Mouse (Mus musculus) lung, embryonic 16.5 days (tissue): ENCODE measurements around the gene Dlg4. TPM values are rescaled to one million over a fixed set of nuclear protein-coding genes. Genes with fewer than 3 reads are reported as not detected.

ENCODE experiments used
- ATAC-seq: fragments of 200-750 bp; cut with Nextera tagmentation; 2 replicates; pipeline ENCODE4 v1.8.0; 2017; ENCODE audit warnings: low read depth, mild to moderate bottlenecking, moderate library complexity
- H3K27ac ChIP-seq: fragments of 300-500 bp; sonication (generic); 2 replicates; pipeline ENCODE4 v1.5.1; 2014; ENCODE audit warnings: mild to moderate bottlenecking, control low read depth, low read length
- H3K27me3 ChIP-seq: fragments of 300-500 bp; sonication (generic); 2 replicates; pipeline ENCODE4 v1.6.1; 2014; ENCODE audit warnings: low read depth, low read length, mixed read lengths; ENCODE audit not compliant: control insufficient read depth, insufficient read depth
- H3K36me3 ChIP-seq: fragments of 300-500 bp; sonication (generic); 2 replicates; pipeline ENCODE4 v1.6.1; 2014; ENCODE audit warnings: low read length; ENCODE audit not compliant: control insufficient read depth, insufficient read depth
- H3K4me1 ChIP-seq: fragments of 300-500 bp; sonication (generic); replicated peaks from 2 replicates; pipeline ENCODE4 v1.6.1; 2014; ENCODE audit warnings: low read length, mixed read lengths; ENCODE audit not compliant: control insufficient read depth, insufficient read depth
- H3K4me2 ChIP-seq: fragments of 300-500 bp; sonication (generic); 2 replicates; pipeline ENCODE4 v1.6.1; 2014; ENCODE audit warnings: low read depth, low read length, control low read depth
- H3K4me3 ChIP-seq: fragments of 300-500 bp; sonication (generic); 2 replicates; pipeline ENCODE4 v1.5.1; 2014; ENCODE audit warnings: mild to moderate bottlenecking, low read length, control low read depth
- H3K9ac ChIP-seq: fragments of 300-500 bp; sonication (generic); 2 replicates; pipeline ENCODE4 v1.6.1; 2014; ENCODE audit warnings: low read length, control low read depth
- H3K9me3 ChIP-seq: fragments of 300-500 bp; sonication (generic); 2 replicates; pipeline ENCODE4 v1.6.1; 2016; ENCODE audit warnings: low read length; ENCODE audit not compliant: control insufficient read depth
- WGBS: fragments of 180-500 bp; shearing (Covaris S2); extraction: QIAGEN DNeasy Blood & Tissue Kit; methylation state at CpG from one replicate; pipeline ENCODE4 v1.1.7; 2014; 5-methylcytosine and 5-hydroxymethylcytosine counted together
- polyA plus RNA-seq: library from polyadenylated mRNA; unstranded; fragments of >200 nt; fragmentation: Nextera tagmentation; extraction: Ambion mirVana; gene quantifications from 2 replicates; pipeline ENCODE4 v1.2.1, GENCODE M21; 2015

Dlg4 gene
- polyA plus RNA-seq, 1 experiment from 2014 or later: 7.9 TPM

DNA sequence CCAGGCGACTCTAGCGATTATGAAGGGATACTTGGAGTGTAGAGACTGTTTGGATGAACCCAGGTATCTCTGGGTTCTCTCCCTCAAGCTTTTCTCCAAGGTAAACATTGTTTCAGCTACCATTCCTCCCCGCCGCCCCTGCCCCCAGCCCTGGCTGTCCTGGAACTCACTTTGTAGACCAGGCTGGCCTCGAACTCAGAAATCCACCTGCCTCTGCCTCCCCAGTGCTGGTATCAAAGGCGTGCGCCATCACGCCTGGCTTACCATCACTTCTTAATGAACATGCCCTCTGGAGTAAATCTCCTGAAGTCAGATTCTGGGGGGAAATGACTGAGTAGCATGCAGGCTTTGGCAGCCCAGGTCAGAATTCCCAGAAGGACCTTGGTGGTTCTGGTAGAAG is 34.5 kb upstream of the Dlg4 start, which contains the start of gene Elp5:
TSS of gene Elp5 (minus strand) at position 293 of the 400 bp plus-strand sequence.
- 37% methylated on average over 8 of the region's 8 CpGs for WGBS
- peaks cover 23% of the 10 kb centered on the region for H3K36me3 ChIP-seq
- peaks cover 26% of the 10 kb centered on the region for H3K4me1 ChIP-seq
- peak within 1 kb of the TSS; percentile 100 for H3K9ac ChIP-seq
- peak within 1 kb of the TSS; percentile 98 for H3K4me3 ChIP-seq
- H3K27ac ChIP-seq: peak within 1 kb of the TSS; percentile 99
- no peaks in the 10 kb centered on the region for H3K27me3 ChIP-seq
- no peak for ATAC-seq
- H3K4me2 ChIP-seq: peak within 1 kb of the TSS; percentile 92
- no peaks in the 10 kb centered on the region for H3K9me3 ChIP-seq

DNA sequence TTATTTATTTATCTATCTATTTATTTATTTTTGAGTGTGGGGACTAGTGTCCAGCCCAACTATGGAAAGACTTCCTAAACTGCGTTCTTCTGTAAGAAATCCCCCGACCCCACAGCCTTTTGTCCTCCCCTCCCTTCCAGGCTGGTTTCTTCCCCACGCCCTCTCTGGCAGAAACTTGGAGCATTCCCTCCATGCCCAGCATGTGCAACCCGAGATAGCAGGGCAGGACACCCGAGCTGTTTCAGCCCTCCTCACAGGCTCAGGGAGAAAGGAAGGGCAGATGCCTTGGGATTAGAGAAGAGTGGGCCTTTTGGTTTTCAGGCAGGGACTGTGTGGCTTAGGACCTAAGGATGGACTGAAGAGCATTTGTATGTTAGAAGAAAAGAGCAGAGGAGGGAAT is 33.9 kb upstream of the Dlg4 start:
- ATAC-seq: no peak
- Histone ChIP-seq H3K4me2 (peak overlapping the region; percentile 92), H3K36me3 (peaks cover 29% of the 10 kb centered on the region), H3K9me3 (no peaks in the 10 kb centered on the region), H3K4me3 (peak overlapping the region; percentile 98), H3K9ac (peak overlapping the region; percentile 100), H3K4me1 (peaks cover 26% of the 10 kb centered on the region), H3K27me3 (no peaks in the 10 kb centered on the region), H3K27ac (no peak overlapping the region)
- 19% methylated on average over 5 of the region's 5 CpGs for WGBS

DNA sequence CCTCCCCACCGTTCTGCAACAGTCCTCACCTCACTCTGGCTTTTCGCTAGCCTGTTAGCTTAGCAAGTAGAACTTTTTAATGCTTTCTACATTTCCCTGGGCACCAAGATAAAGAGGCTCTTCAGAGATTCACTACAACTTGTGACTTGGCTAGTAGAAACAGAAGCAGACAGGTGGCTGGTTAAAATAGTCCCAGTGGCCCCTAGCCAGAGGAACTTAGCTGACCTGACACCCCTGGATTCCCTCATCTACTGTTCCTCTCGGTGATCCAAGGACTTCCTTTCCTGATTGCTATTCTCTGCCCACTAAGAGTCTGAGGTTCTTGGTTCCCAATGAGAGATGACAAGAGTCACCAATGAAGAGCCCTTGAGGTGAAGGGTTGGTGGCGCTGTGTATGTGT is 33.4 kb upstream of the Dlg4 start:
- Histone ChIP-seq H3K36me3 (peaks cover 33% of the 10 kb centered on the region), H3K9me3 (no peaks in the 10 kb centered on the region), H3K27ac (no peak overlapping the region), H3K4me1 (peaks cover 26% of the 10 kb centered on the region), H3K4me3 (no peak overlapping the region), H3K4me2 (peak overlapping the region; percentile 3; the same call in 1 of the 2 replicates), H3K27me3 (no peaks in the 10 kb centered on the region), H3K9ac (peak overlapping the region; percentile 100; the same call in 1 of the 2 replicates)
- 72% methylated on average over 4 of the region's 4 CpGs for WGBS
- ATAC-seq: no peak

DNA sequence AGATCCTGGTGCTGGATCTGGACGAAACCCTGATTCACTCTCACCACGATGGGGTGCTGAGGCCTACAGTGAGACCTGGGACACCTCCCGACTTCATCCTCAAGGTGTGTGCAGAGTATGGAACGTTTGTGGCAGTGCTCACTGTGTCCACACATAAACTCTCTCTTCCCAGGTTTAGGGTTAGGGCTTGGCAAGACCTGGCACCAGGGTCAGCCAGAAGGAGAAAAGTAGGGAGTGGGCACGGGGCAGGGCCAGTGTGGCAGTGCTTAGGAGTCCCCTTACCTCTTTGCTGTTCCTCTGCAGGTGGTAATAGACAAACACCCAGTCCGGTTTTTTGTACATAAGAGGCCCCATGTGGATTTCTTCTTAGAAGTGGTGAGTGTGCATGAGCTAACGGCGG is 32.3 kb upstream of the Dlg4 start:
- Histone ChIP-seq H3K9ac (no peak overlapping the region), H3K4me2 (no peak overlapping the region), H3K36me3 (peaks cover 43% of the 10 kb centered on the region), H3K4me3 (no peak overlapping the region), H3K4me1 (peaks cover 21% of the 10 kb centered on the region), H3K9me3 (no peaks in the 10 kb centered on the region), H3K27ac (no peak overlapping the region), H3K27me3 (no peaks in the 10 kb centered on the region)
- ATAC-seq: no peak
- WGBS: 83% methylated on average over 8 of the region's 8 CpGs

DNA sequence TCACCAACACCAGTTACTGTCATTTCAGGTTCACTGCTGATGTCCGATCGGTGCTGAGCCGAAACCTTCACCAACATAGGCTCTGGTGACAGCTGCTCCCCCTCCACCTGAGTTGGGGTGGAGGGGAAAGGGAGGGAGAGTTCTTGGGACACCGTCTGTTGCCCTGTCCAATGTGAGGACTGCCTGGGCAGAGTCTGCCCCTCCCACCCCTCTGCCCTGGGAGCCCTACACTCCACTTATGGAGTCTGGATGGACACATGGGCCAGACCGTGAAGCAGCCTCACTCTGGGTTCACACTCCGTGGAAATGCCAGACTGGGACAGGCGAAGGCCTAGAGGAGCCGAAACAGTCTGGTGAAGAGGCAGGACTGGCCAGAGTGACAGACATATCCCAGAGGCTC is 26.8 kb upstream of the Dlg4 start:
- 83% methylated on average over 8 of the region's 8 CpGs for WGBS
- Histone ChIP-seq H3K4me2 (no peak overlapping the region), H3K27ac (peak overlapping the region; percentile 98; the same call in 1 of the 2 replicates), H3K4me1 (peaks cover 9% of the 10 kb centered on the region), H3K36me3 (peaks cover 54% of the 10 kb centered on the region), H3K4me3 (no peak overlapping the region), H3K27me3 (no peaks in the 10 kb centered on the region), H3K9me3 (no peaks in the 10 kb centered on the region), H3K9ac (0 out of 2 replicates have a peak overlapping the region, but pooled peaks have one; percentile 36)
- ATAC-seq: no peak

DNA sequence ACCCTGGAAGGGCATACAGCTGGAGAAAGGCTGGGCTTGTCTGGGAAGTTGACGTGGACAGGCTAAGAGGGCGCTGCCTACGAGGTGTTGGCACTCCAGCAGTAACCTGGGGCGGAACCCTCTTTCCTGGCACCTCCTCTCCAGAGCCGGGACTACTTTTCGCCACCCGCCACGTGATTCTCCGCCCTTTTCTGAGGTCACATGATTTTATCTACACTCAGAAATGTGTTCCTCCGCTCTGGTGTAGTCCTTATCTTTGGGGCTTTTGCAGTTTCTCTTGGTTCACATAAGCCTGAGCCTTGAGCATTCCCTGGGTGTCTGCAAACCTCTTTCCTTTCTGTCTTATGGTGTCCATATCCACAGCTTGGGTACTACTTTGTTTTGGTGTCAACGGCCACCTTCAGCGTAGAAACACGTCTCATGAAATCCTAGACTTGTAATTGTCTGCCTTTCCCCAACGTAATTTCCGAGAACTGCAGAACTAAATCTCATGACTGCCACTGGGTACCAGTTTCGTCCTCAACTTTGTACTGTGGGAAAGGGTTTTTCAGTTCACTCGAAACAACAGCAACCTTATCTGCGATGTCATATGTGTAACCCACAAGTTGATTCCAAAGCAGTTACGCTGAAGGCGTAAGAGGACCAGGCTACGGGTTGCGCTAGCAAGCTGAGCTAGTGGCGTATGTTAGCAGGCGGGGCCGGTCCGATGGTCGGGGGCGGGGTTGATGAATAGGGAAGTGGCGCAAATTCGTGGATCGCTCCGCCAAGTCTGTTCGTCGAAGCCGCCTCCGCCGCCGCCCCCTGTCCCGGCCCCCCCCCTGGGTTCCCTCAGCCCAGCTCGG is 25.7 kb upstream of the Dlg4 start, which contains the start of gene Gabarap:
TSS of gene Gabarap (plus strand) at position 294 of the 842 bp plus-strand sequence.
- H3K4me2 ChIP-seq: peak within 1 kb of the TSS; percentile 66
- no peaks in the 10 kb centered on the region for H3K27me3 ChIP-seq
- peak within 1 kb of the TSS; percentile 89 for H3K9ac ChIP-seq
- peak; percentile 80 for ATAC-seq
- 0% methylated on average over 40 of the region's 40 CpGs for WGBS
- peak within 1 kb of the TSS; percentile 98 for H3K27ac ChIP-seq
- peaks cover 47% of the 10 kb centered on the region for H3K36me3 ChIP-seq
- H3K4me3 ChIP-seq: peak within 1 kb of the TSS; percentile 85
- no peaks in the 10 kb centered on the region for H3K9me3 ChIP-seq
- peaks cover 9% of the 10 kb centered on the region for H3K4me1 ChIP-seq

DNA sequence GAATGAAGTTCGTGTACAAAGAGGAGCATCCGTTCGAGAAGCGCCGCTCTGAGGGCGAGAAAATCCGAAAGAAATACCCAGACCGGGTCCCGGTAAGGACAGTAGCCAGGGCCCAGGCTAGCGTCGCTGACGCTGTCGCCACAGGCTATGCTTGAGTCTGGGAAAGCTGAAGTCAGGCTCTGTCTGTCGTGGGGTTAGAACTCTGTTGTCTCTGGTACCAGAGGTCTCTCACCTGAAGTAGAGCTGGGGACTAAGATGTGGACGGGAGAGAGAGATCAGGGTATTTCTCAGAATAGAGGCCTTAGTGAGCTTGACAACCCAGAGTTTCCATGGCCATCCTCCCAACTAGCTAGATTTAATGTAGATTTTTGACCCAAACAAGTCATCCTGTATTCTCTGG is 25.0 kb upstream of the Dlg4 start:
- peak overlapping the region; percentile 66 for H3K4me2 ChIP-seq
- no peaks in the 10 kb centered on the region for H3K9me3 ChIP-seq
- peaks cover 40% of the 10 kb centered on the region for H3K36me3 ChIP-seq
- ATAC-seq: peak; percentile 5
- under 1% methylated on average over 15 of the region's 15 CpGs for WGBS
- H3K4me1 ChIP-seq: peaks cover 9% of the 10 kb centered on the region
- peak overlapping the region; percentile 85 for H3K4me3 ChIP-seq
- peak overlapping the region; percentile 98 for H3K27ac ChIP-seq
- H3K9ac ChIP-seq: peak overlapping the region; percentile 89
- no peaks in the 10 kb centered on the region for H3K27me3 ChIP-seq

DNA sequence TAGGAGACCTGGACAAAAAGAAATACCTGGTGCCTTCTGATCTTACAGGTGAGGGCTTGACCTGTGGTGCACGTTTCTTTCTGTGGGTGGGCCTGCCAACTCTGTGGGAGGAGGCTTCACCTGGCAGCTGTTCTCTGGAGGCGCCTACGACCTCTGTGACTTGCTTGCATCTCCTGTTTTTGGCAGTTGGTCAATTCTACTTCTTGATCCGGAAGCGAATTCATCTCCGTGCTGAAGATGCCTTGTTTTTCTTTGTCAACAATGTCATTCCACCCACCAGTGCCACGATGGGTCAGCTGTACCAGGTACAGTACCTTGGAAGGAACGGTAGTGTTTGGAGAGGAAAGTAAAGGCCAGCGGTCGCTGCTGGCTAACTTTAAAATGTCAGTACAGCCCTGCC is 24.3 kb upstream of the Dlg4 start:
- H3K4me1 ChIP-seq: peaks cover 10% of the 10 kb centered on the region
- 0 out of 2 replicates have a peak overlapping the region, but pooled peaks have one; percentile 17 for H3K27ac ChIP-seq
- ATAC-seq: no peak
- peak overlapping the region; percentile 89 for H3K9ac ChIP-seq
- peak overlapping the region; percentile 66 for H3K4me2 ChIP-seq
- peaks cover 40% of the 10 kb centered on the region for H3K36me3 ChIP-seq
- 70% methylated on average over 10 of the region's 10 CpGs for WGBS
- H3K9me3 ChIP-seq: no peaks in the 10 kb centered on the region
- peak overlapping the region; percentile 85 for H3K4me3 ChIP-seq
- no peaks in the 10 kb centered on the region for H3K27me3 ChIP-seq

DNA sequence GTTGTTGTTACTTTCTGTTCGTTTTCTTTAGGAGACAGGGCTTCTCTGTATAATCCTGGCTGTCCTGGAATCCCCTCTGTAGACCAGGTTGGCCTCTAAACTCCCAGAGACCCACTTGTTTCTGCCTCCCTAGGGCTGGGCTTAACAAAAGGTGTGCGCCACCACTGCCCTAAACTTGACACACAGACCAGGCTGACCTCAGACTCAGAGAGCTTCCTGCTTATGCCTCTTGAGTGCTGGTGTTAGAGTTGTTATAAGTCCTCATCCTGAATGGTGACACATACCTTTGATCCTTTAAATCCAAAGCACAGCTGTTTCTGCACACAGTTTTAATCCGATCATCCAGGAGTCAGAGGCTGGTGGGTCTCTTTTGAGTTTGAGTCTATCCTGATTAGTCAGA is 23.8 kb upstream of the Dlg4 start:
- 72% methylated on average over 3 of the region's 3 CpGs for WGBS
- Histone ChIP-seq H3K4me3 (peak overlapping the region; percentile 85), H3K9me3 (no peaks in the 10 kb centered on the region), H3K27ac (no peak overlapping the region), H3K9ac (peak overlapping the region; percentile 89), H3K27me3 (no peaks in the 10 kb centered on the region), H3K36me3 (peaks cover 37% of the 10 kb centered on the region), H3K4me1 (peaks cover 16% of the 10 kb centered on the region), H3K4me2 (peak overlapping the region; percentile 66)
- ATAC-seq: no peak
